ENCODE assay signal across 12 mouse cellular contexts in genomic region chr8:11385272-11385905, GRCm38 (mm10).
DNase-seq lines count a peak whose midpoint lies in the region; ATAC-seq and TF ChIP-seq lines count a peak whose summit lies in the region.
"Had no signal": no experiment of that assay in that cellular context is flagged by ENCODE, and none has a peak within 500 bp of the region (broad histone marks: within the 10 kb centered on the region; RNA-seq: fewer than 3 reads in every experiment).

No protein-coding gene starts in this region.

- WGBS in lung, embryonic 14.5 days, result 69% methylated on average over 9 of the region's 9 CpGs
- 70% methylated on average over 9 of the region's 9 CpGs for WGBS in small intestine, adult 2 months

- no peaks in the 10 kb centered on the region for H3K36me3 ChIP-seq in lung, embryonic 14.5 days (ENCODE audit: insufficient read depth)
- H3K36me3 ChIP-seq in small intestine, adult 2 months (ENCODE audit: control insufficient read depth, insufficient read depth, low read length), result no peaks in the 10 kb centered on the region
- H3K36me3 ChIP-seq: neural tube, embryonic 12.5 days had no signal

- no peak overlapping the region for H3K9ac ChIP-seq in lung, embryonic 14.5 days
- H3K9ac ChIP-seq: neural tube, embryonic 12.5 days had no signal

- H3K4me2 ChIP-seq in lung, embryonic 14.5 days, result no peak overlapping the region
- H3K4me2 ChIP-seq: neural tube, embryonic 12.5 days had no signal

- H3K27me3 ChIP-seq in lung, embryonic 14.5 days (ENCODE audit: insufficient read depth, low read length), result no peaks in the 10 kb centered on the region
- no peaks in the 10 kb centered on the region for H3K27me3 ChIP-seq in small intestine, adult 2 months (ENCODE audit: control insufficient read depth, insufficient read depth, low read length)
- H3K27me3 ChIP-seq: neural tube, embryonic 12.5 days had no signal

- H3K4me3 ChIP-seq in lung, embryonic 14.5 days (ENCODE audit: low read depth, low read length), result no peak overlapping the region
- no peak overlapping the region for H3K4me3 ChIP-seq in small intestine, adult 2 months (ENCODE audit: low read depth, low read length)
- H3K4me3 ChIP-seq: erythroblast, embryonic 14.5 days; neural tube, embryonic 12.5 days had no signal

- TF ChIP-seq POLR2A in small intestine, adult 2 months (IDR thresholded peaks at IDR 0.05; ENCODE audit: low read depth, low read length), result no peak

- no peaks in the 10 kb centered on the region for H3K9me3 ChIP-seq in lung, embryonic 14.5 days (ENCODE audit: low read depth, low read length)
- H3K9me3 ChIP-seq: neural tube, embryonic 12.5 days had no signal

- no peak for TF ChIP-seq CTCF in lung, embryonic 14.5 days (IDR thresholded peaks at IDR 0.05; ENCODE audit: low read depth)
- no peak for TF ChIP-seq CTCF in small intestine, adult 2 months (IDR thresholded peaks at IDR 0.05; ENCODE audit: extremely low read depth, insufficient read length, insufficient replicate concordance, low read depth, low read length)

- ATAC-seq in frontal cortex, adult (ENCODE audit: low TSS enrichment), result peak; percentile 16; the same call in 1 of the 2 replicates
- no peak for ATAC-seq in lung, embryonic 14.5 days (ENCODE audit: insufficient read depth)
- no peak for ATAC-seq in erythroblast, adult 5-6 weeks (replicated peaks; ENCODE audit: low FRiP score, poor library complexity, severe bottlenecking)
- ATAC-seq: intestine, postnatal 0 days had no signal

- peaks cover 17% of the 10 kb centered on the region; the same call in 1 of the 2 replicates for H3K4me1 ChIP-seq in lung, embryonic 14.5 days (ENCODE audit: insufficient read depth)
- peaks cover 4% of the 10 kb centered on the region; the same call in 1 of the 2 replicates for H3K4me1 ChIP-seq in small intestine, adult 2 months (ENCODE audit: control insufficient read depth, insufficient read depth, insufficient read length, low read length)

- no peak overlapping the region for H3K27ac ChIP-seq in lung, embryonic 14.5 days (ENCODE audit: low read depth)
- H3K27ac ChIP-seq in small intestine, adult 2 months (ENCODE audit: insufficient read depth, low read depth, low read length), result peak overlapping the region; percentile 36; the same call in 1 of the 2 replicates
- H3K27ac ChIP-seq: neural tube, embryonic 12.5 days had no signal

- DNase-seq in frontal cortex, postnatal 14 days (ENCODE audit: low spot score in 2 of 2), result no peak
- peak; percentile 43 for DNase-seq in lung, embryonic 14.5 days
- no peak for DNase-seq in lung, postnatal 14 days
- DNase-seq in heart, adult 9 months (ENCODE audit: low spot score in 2 of 2), result peak; percentile 77 to 80
- no peak for DNase-seq in adrenal gland, postnatal 25 days
- DNase-seq: spleen, adult 18-20 months had no signal

Comparison
In these comparisons a context has a peak if more than half of its experiments do, and no peak if none do; other contexts are left out.
1. DNase-seq: peak in lung, embryonic 14.5 days (single experiment) and heart, adult 9 months (2 of 2); none in frontal cortex, postnatal 14 days (0 of 2), lung, postnatal 14 days (single experiment) and adrenal gland, postnatal 25 days (single experiment).